Mouse (Mus musculus) heart, postnatal 0 days (tissue): ENCODE measurements around the gene Grin2d. TPM values are rescaled to one million over a fixed set of nuclear protein-coding genes. Genes with fewer than 3 reads are reported as not detected.
A peak's percentile ranks its signal among the peaks of the same experiment; 100 is the strongest.

Source experiments
- ATAC-seq: fragments of 200-750 bp; cut with Nextera tagmentation; 2 replicates; pipeline ENCODE4 v1.8.0; 2017; ENCODE audit warnings: low read depth, moderate number of reproducible peaks, moderate library complexity; ENCODE audit not compliant: insufficient read depth
- DNase-seq: peaks from one replicate; pipeline ENCODE4 v3.0.0-alpha.2; 2016; ENCODE audit warnings: low spot score
- H3K27ac ChIP-seq: fragments of 300-500 bp; sonication (generic); 2 replicates; pipeline ENCODE4 v1.5.1; 2014; ENCODE audit warnings: low read depth, mild to moderate bottlenecking
- H3K27me3 ChIP-seq: fragments of 300-500 bp; sonication (generic); 2 replicates; pipeline ENCODE4 v1.6.1; 2014; ENCODE audit warnings: low read length, mixed read lengths; ENCODE audit not compliant: control insufficient read depth, insufficient read depth
- H3K36me3 ChIP-seq: fragments of 300-500 bp; sonication (generic); replicated peaks from 2 replicates; pipeline ENCODE4 v1.6.1; 2014; ENCODE audit warnings: low read length, mixed read lengths; ENCODE audit not compliant: control insufficient read depth, insufficient read depth
- H3K4me1 ChIP-seq: fragments of 300-500 bp; sonication (generic); 2 replicates; pipeline ENCODE4 v1.6.1; 2014; ENCODE audit warnings: antibody characterized with exemption; ENCODE audit not compliant: control insufficient read depth, insufficient read depth
- H3K4me2 ChIP-seq: fragments of 300-500 bp; sonication (generic); 2 replicates; pipeline ENCODE4 v1.6.1; 2014; ENCODE audit warnings: low read depth, mild to moderate bottlenecking, low read length, moderate library complexity
- H3K4me3 ChIP-seq: fragments of 300-500 bp; sonication (generic); 2 replicates; pipeline ENCODE4 v1.5.1; 2014; ENCODE audit warnings: low read depth, low read length
- H3K9ac ChIP-seq: fragments of 300-500 bp; sonication (generic); replicated peaks from 2 replicates; pipeline ENCODE4 v1.6.1; 2014; ENCODE audit warnings: low read depth, low read length, mixed read lengths
- H3K9me3 ChIP-seq: fragments of 300-500 bp; sonication (generic); replicated peaks from 2 replicates; pipeline ENCODE4 v1.6.1; 2016; ENCODE audit warnings: low read length; ENCODE audit not compliant: control insufficient read depth
- CTCF ChIP-seq: IDR thresholded peaks from 2 replicates; pipeline ENCODE4 v1.5.1; 2016; ENCODE audit warnings: antibody characterized with exemption, control low read depth, low read depth
- EP300 ChIP-seq: IDR thresholded peaks from 2 replicates; pipeline ENCODE4 v1.6.1; 2016; ENCODE audit warnings: antibody characterized with exemption, low read depth
- whole genome bisulfite sequencing: fragments of 180-500 bp; shearing (Covaris S2); extraction: QIAGEN DNeasy Blood & Tissue Kit; methylation state at CpG from one replicate; pipeline ENCODE4 v1.1.7; 2014; 5-methylcytosine and 5-hydroxymethylcytosine counted together
- polyA plus RNA-seq: library from polyadenylated mRNA; unstranded; fragments of >200 nt; fragmentation: Nextera tagmentation; extraction: Ambion mirVana; gene quantifications from 2 replicates; pipeline ENCODE4 v1.2.1, GENCODE M21; 2015
- total RNA-seq: library from RNA; depleted of rRNA; stranded (reverse); fragments of >200 nt; gene quantifications from 2 replicates; pipeline ENCODE4 v1.2.3, GENCODE M21; 2014; ENCODE audit warnings: low replicate concordance

Gene Grin2d
- total and polyA plus RNA-seq, 2 experiments from 2014 or later: 0.12 to 3.1 TPM

- 1% methylated on average over 60 of the region's 60 CpGs for WGBS
- no peak for DNase-seq
- Histone ChIP-seq H3K36me3 (no peaks in the 10 kb centered on the region), H3K27me3 (peaks cover 73% of the 10 kb centered on the region), H3K27ac (no peak overlapping the region), H3K4me3 (peak overlapping the region; percentile 47), H3K9ac (0 out of 2 replicates have a peak overlapping the region, but pooled peaks have one; percentile 37), H3K4me1 (peaks cover 7% of the 10 kb centered on the region), H3K9me3 (no peaks in the 10 kb centered on the region), H3K4me2 (peak overlapping the region; percentile 60)
- no peak for ATAC-seq
- no peak for TF ChIP-seq EP300
- no peak for TF ChIP-seq CTCF
Observed at GRCm38 (mm10) chr7:45797661-45798510, 80.3 kb downstream of the Grin2d start.

GRCm38 (mm10) chr7:45796950-45797349 lies 81.2 kb downstream of the Grin2d start:
- TF ChIP-seq EP300: no peak
- TF ChIP-seq CTCF: no peak
- H3K4me1 ChIP-seq: peaks cover 7% of the 10 kb centered on the region
- H3K4me2 ChIP-seq: no peak overlapping the region
- H3K27ac ChIP-seq: no peak overlapping the region
- H3K4me3 ChIP-seq: no peak overlapping the region
- H3K9ac ChIP-seq: no peak overlapping the region
- H3K36me3 ChIP-seq: no peaks in the 10 kb centered on the region
- ATAC-seq (no peak), DNase-seq (no peak)
- WGBS: 37% methylated on average over 6 of the region's 6 CpGs
- H3K9me3 ChIP-seq: no peaks in the 10 kb centered on the region
- H3K27me3 ChIP-seq: peaks cover 79% of the 10 kb centered on the region

- peaks cover 67% of the 10 kb centered on the region for H3K27me3 ChIP-seq
- no peak overlapping the region for H3K9ac ChIP-seq
- no peak overlapping the region for H3K4me2 ChIP-seq
- ATAC-seq (no peak), DNase-seq (no peak)
- H3K4me3 ChIP-seq: no peak overlapping the region
- H3K4me1 ChIP-seq: no peaks in the 10 kb centered on the region
- no peak overlapping the region for H3K27ac ChIP-seq
- no peaks in the 10 kb centered on the region for H3K36me3 ChIP-seq
- 83% methylated on average over 16 of the region's 29 CpGs for WGBS
- H3K9me3 ChIP-seq: no peaks in the 10 kb centered on the region
- TF ChIP-seq CTCF (no peak), EP300 (no peak)
Observed at GRCm38 (mm10) chr7:45794971-45795370, 83.2 kb downstream of the Grin2d start.

GRCm38 (mm10) chr7:45793969-45794585 lies 84.1 kb downstream of the Grin2d start:
- DNase-seq (no peak), ATAC-seq (no peak)
- WGBS: 78% methylated on average over 39 of the region's 44 CpGs
- no peaks in the 10 kb centered on the region for H3K4me1 ChIP-seq
- H3K36me3 ChIP-seq: no peaks in the 10 kb centered on the region
- H3K9ac ChIP-seq: no peak overlapping the region
- no peaks in the 10 kb centered on the region for H3K9me3 ChIP-seq
- H3K4me2 ChIP-seq: no peak overlapping the region
- TF ChIP-seq EP300 (no peak), CTCF (no peak)
- H3K27me3 ChIP-seq: peaks cover 64% of the 10 kb centered on the region
- H3K27ac ChIP-seq: no peak overlapping the region
- no peak overlapping the region for H3K4me3 ChIP-seq

GRCm38 (mm10) chr7:45793240-45793639 lies 84.9 kb downstream of the Grin2d start:
- 62% methylated on average over 23 of the region's 24 CpGs for WGBS
- Histone ChIP-seq H3K27me3 (peaks cover 59% of the 10 kb centered on the region), H3K9ac (no peak overlapping the region), H3K4me1 (no peaks in the 10 kb centered on the region), H3K27ac (no peak overlapping the region), H3K4me3 (no peak overlapping the region), H3K4me2 (no peak overlapping the region), H3K9me3 (no peaks in the 10 kb centered on the region), H3K36me3 (no peaks in the 10 kb centered on the region)
- TF ChIP-seq EP300: no peak
- TF ChIP-seq CTCF: no peak
- no peak for DNase-seq
- no peak for ATAC-seq
